Mouse (Mus musculus) right cerebral cortex, postnatal 10 days (tissue): ENCODE data around the gene D630003M21Rik.

Experiments used
- DNase-seq, 2 experiments: peaks; one replicate each; pipeline ENCODE4 v3.0.0; 2021; ENCODE audit warnings: low spot score in 2 of 2

D630003M21Rik gene

DNA sequence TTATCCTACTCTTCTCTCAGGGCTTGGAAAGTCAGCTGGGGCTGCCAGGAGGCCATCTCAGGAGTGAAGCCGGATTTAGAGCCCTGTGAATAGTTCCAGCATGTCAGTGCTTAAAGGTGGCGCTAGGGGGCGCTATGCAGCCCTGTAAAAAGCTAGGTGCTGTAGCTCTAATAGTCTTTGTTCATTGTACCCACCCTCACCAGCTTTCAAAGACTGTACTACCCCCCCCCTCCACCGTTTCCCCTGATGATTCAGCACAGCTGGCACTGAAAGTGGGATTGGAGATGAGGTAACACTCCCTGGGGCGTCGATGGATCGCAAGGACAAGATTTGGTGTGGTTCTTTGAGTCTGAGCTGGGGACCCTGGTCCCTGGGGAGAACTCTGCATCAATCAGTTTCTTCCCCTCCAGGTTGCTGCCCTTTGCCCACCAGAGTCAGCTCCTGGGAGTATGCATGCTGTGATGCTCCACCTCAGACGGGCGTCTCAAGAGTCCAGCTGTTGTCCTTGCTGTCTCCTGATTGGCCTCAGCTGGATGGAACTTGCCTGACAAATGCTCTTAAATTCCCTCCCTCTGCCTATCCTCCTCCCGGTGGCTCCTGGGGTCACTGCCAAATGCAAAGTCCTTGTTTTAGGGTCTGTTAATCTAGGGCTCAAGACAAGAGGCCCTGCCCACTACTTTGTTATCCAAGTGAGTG lies 33.9 kb downstream of the D630003M21Rik start:
- peak in 1 of 2 experiments; percentile 64 for DNase-seq

DNA sequence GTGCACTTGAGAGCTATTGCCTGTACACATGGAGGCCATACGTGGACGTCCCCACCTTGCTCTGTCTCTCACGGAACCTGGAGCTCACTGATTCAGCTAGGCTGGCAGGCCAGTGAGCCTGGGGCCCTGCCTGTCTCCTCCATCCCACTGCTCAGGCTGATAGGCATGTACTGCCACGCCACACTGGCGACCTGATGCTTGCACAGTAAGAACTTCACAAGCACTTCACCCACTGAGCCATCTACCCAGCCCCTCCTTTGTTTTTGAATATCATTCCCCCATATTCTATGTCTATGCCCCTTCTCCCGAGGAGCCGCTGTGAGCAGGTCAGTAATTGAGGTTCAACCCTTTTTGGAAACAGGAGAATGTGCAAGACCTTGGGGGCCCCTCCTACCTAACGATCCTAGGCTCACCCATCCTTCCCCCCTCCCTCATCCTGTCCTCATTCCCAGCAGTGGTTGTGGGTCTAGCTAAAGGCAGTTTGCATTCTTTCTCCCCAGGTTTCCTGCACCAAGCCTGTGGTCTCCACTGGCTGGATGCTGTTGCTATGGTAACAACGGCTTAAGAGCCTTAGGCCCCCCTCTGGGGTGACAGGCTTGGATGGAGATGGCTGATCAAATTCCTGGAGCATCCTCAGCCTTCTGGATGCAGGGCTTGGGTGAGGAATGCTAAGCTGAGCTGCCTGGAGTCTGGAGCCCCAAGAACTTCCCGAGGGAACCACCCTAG lies 35.2 kb downstream of the D630003M21Rik start:
- DNase-seq, result peak in 1 of 2 experiments; percentile 48

DNA sequence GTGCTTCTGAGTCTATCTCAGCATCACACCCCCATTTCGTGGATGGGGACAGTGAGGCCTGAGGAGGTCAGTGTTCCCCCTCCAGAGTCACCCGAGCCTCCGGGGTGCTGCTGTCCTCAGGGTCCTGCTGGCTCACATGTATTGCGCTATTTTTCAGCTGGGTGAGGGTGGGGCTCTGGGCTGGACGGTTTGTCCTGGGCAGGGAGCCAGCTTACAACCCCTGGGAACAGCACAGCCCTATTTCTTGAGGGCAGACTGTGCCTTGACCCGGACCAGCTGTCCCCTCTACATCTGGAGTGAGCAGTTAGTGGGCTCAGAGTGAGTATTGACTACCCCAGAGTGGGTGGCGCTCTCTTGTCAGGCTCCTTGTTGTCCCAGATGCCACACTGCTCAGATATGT lies 37.9 kb downstream of the D630003M21Rik start:
- DNase-seq, result no peak

DNA sequence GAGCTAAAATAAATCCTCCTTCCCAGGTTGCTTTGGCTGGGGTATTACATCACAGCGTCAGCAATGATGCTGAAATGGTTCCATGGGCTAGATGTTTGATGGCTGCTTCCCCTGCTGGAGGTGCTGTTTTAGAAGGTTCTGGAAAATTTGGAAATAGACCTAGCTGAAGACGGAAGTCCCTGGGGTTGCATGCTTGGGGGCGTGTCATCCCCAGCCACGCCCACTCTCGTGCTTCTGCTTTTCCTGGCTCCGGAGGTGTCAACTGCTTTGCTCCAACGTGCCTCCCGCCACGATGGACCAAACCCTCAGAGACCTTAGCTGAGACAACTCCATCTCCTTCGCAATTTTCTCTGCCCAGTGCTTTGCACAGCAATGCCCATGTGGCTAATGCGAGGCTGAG lies 39.6 kb downstream of the D630003M21Rik start:
- DNase-seq, result no peak

DNA sequence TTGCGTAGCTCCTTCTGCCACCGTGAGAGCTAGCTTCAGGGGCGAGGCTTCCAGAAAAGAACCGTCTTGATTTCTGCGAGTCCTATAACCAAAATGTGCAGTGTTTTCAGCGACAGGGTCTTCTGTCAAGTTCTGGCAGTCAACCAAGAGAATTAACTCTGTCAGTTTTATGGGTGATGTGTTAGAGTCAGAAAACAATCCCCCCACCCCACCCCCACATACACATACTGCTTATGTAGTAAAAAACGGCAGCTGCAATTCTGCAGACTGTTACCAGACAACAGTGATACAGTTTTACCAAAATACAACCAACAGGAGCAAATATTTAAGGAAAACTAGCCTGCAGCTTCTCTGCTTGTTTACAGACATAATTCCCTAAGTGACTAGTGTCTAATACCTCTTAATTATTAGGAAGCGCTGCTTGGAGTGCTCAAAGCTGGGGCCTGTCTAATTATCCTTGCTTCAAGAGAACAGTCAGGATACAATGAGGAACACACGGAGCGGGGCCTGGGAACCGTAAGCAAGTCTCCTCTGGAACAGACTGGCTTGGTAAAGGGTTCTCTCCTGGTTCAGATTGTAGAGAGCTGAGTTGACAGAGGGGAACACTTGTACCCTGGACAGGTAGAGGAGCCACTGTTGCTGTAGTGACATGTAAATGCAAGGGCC lies 42.7 kb downstream of the D630003M21Rik start:
- DNase-seq, result no peak

DNA sequence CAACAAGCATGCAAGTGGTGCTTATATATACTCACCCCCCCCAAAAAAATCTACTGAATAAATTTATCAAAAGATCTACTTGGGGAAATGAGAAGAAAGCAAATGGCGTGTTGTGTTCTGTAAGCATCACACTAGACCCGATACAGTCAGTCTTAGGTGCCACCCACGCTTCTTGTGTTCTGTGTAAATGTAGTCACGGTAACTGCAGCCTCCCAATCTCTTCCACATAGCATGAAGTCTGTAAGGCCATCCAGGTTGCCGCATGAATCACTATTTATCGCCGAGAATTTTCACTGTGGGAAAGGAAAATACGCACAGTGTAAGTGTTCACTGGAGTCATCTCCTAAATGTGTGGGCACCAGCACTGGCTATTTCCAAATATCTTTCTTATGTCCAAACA lies 45.8 kb downstream of the D630003M21Rik start:
- DNase-seq, result no peak

- DNase-seq, result peak in 1 of 2 experiments; percentile 56
Measured at GRCm38 (mm10) chr2:158181932-158182331, 47.1 kb downstream of the D630003M21Rik start.

GRCm38 (mm10) chr2:158180797-158181196 lies 48.2 kb downstream of the D630003M21Rik start:
- peak in 1 of 2 experiments; percentile 74 for DNase-seq

DNA sequence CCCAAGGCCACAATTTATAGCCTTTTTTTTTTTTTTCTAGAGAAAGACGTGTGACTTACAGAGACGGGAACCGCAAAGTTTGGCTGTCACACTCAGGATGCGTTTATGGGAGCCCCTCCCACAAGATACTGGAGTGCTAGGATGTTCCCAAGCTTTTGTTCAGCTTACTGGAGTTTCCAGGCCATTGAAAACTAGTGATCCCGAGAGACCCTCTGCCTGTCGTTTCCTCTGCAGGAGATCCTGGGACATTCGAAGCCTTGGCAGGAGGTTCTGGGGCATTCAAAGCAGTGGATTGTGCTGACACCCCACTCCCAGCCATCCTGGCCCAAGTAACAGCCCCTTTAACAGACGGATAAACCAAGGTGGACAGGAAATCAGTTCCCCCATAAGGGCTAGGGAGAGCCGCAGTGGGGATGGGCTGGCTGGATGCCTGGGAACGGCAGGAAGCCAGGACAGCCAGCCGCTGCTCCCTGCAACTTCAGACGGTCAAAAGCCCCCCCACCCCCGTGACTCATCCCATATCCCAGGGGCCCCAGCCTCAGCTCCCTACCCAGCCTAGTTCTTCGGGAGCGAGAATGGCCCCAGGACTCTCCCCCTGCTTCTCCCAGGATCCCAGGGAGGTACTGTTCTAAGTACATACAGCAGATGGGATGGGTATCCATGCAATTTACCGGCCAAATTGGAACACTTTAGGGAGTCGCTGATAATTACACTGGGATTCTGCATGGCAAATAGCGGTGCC lies 49.5 kb downstream of the D630003M21Rik start:
- DNase-seq, result no peak

- DNase-seq, result peak in 1 of 2 experiments; percentile 51
Measured at GRCm38 (mm10) chr2:158178696-158179369, 50.2 kb downstream of the D630003M21Rik start.

DNA sequence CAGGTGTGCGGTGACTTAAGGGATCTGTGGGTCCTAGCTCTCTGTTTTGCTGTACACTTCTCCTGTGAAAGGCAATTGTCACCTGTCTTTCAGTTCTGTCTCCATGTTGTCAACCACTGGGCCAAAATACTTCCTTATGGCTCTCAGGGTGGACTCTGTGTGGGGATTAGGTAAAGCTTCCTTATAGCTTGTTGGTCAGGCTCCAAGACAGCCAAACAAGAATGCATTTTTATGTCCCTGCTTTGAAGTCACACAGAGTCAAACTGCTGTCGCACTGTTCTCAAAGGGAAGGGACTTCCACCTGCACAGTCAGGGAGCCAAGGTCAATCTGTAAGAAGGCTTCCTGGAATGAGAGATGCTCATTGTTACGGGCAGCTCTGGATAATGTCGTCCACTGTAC lies 50.9 kb downstream of the D630003M21Rik start:
- no peak for DNase-seq

GRCm38 (mm10) chr2:158177574-158177973 lies 51.4 kb downstream of the D630003M21Rik start:
- DNase-seq, result no peak

DNA sequence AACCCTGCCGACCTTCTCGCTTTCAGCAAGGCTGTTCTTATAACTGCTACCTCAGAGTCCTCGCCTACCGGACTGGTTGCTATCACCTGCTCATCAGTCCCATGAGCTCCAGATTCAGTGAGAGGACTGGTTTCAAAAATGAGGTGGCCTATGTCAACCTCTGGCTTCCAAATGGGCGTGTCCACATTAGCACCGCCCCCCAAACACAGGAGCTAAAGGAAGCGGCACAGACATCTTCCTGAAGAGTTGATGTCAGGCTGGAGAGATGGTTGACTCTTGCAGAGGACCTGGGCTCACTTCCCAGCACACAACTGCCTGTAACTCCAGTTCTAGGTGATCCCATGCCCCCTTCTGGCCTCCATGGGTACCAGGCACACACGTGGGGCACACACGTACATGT lies 52.3 kb downstream of the D630003M21Rik start:
- no peak for DNase-seq

DNA sequence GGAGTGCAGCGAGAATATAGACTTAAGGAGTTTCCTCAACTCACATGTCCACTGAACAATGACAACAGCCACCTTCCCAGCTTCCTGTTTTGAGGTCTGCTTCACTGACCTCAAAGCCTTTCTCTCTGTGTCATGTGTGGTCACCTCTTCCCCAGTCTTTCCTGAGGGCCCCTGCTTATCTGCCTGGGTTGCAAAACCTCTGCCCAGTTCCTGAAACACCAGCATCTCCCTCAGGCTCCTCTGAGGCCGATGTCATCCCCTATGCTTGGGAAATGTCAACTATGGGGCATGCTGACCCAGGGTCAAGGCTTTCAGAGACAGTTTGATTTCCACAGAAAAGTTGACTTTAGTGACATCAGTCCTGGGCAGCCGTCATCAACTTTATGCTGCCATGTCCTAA lies 53.6 kb downstream of the D630003M21Rik start:
- DNase-seq, result no peak

GRCm38 (mm10) chr2:158174958-158175357 lies 54.1 kb downstream of the D630003M21Rik start:
- no peak for DNase-seq

GRCm38 (mm10) chr2:158174438-158174837 lies 54.6 kb downstream of the D630003M21Rik start:
- DNase-seq, result peak in 1 of 2 experiments; percentile 48

DNA sequence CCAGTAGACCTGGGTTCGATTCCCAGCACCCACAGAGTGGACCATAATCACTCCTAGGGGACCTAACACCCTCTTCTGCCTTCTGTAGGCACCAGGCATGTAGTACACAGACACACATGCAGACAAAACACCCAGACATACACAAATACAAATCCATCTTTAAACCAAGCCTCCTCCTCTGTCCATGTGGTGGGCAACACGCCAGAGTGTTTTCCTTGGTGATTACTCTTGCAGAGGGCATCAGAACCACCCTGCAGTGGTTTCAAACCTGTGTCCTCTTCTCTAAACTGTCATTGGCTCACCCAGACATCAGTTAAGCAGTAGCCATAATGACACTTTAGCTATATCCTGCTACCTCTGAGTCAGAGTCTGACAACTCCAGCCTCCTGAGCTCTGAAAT lies 58.6 kb downstream of the D630003M21Rik start:
- DNase-seq, result no peak

DNA sequence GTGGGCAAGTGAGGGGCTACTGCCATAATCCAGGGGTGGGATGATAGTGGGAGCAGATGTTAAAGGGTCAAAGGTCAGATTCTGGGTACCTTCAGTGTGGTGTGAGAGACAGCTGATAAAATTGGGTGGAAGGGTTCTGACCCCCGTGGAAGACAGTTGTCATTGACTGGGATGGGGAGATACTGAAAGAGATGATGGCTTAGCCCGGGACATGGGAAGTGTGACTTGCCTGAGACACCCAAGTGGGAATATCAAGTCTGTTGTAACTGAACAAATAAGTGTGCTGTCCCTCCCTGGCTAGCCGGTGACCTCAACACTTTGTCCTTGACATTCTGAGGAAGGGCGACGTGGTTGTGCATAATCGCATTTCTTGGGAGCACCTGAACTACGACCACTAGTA lies 59.3 kb downstream of the D630003M21Rik start:
- DNase-seq, result no peak

DNA sequence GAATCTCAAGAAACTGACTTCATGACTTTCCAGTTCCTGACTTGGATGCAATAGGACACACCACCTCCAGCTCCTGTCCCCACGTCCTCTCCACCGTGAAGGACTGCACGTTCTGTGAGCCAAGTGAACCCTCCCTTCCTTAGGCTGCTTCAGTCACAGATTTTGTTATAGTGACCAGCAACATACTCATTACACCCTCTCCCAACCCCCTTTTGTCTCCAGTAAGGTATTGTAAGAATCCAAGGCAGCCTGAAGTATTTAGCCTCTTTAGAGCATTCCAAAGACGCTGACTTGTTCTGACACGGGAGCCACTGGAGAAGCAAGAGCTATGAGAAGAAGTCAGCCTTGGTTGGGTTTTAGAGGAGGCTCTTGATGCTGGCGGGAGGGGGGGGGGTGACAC lies 59.7 kb downstream of the D630003M21Rik start:
- no peak for DNase-seq

DNA sequence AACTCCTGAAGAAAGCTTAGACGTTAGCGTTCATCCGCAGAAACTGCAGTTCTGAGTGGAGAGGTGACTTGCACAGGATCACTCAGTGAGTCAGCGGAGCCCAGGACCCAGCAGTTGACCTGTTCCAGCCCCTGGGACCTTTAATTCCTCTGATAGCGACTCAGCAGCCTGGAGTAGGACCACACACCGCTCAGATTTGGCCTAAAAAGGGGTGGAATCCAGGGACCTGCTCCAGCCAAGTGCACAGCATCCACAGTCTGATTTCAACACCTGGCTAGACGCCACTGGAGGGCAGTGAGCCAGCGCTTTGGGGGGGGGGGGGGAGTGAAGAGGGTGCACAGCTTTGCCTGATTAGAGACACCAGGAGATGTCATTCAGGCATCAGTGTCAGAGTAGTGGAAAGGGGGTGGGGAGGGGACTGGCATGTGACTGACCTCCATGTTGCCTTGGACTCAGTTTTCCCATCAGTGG lies 60.2 kb downstream of the D630003M21Rik start:
- DNase-seq, result no peak

DNA sequence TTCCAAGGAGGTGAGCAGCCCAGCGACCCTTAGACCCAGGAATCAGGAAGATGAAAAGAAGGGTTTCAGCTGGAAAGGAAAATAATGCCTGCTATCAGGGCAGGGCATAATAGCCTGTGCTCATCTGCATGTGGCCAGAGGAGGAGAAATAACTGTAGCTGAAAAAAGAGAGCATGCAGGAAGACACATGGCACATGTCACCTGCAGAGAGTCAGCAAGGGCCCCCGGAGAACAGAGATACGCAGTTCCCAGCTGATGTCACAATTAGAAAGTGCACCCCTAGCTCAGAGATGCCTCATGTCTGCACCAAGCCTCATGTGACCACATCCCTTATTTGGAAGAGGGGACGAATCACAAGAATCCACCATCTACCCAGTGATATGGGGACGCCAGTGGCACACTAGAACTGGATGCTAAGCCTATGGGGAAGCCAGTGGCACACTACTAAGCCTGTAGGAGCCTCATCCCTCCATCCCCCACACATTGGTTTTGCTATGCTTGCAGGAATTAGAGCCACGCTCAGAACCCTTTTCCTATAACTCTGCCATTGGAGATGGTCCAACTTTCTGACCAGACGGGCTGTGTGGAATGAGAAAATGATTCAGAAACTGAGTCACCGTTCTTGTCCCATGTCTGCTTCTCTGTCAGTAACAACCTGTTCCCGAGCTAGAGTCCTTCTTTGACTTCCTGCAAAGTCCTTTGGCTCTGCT lies 61.4 kb downstream of the D630003M21Rik start:
- no peak for DNase-seq
